Mouse (Mus musculus) midbrain, embryonic 13.5 days (tissue): ENCODE measurements at regions not wholly inside any gene's neighbourhood (a gene's known extent, or its start where the extent isn't known, plus 50 kb on each side); places are given as distances from the start of the nearest gene placed in this dataset.
"Not testable (repeated sequence)": the region's sequence is repeated elsewhere in the genome, so short reads cannot be mapped to it uniquely, and the experiment has no call there.

ENCODE experiments used
- ATAC-seq: fragments of 200-750 bp; cut with Nextera tagmentation; 2 replicates; pipeline ENCODE4 v1.8.0; 2017; ENCODE audit warnings: mild to moderate bottlenecking, moderate TSS enrichment, moderate library complexity
- H3K27ac ChIP-seq: fragments of 300-500 bp; sonication (generic); 2 replicates; pipeline ENCODE4 v1.5.1; 2015; ENCODE audit warnings: inconsistent platforms, mild to moderate bottlenecking, moderate library complexity
- H3K27me3 ChIP-seq: fragments of 300-500 bp; sonication (generic); 2 replicates; pipeline ENCODE4 v1.6.1; 2015; ENCODE audit warnings: mild to moderate bottlenecking, inconsistent platforms
- H3K36me3 ChIP-seq: fragments of 300-500 bp; sonication (generic); 2 replicates; pipeline ENCODE4 v1.6.1; 2015; ENCODE audit warnings: mild to moderate bottlenecking, inconsistent platforms
- H3K4me1 ChIP-seq: fragments of 300-500 bp; sonication (generic); replicated peaks from 2 replicates; pipeline ENCODE4 v1.6.1; 2015; ENCODE audit warnings: inconsistent platforms
- H3K4me2 ChIP-seq: fragments of 300-500 bp; sonication (generic); replicated peaks from 2 replicates; pipeline ENCODE4 v1.6.1; 2015; ENCODE audit warnings: moderate library complexity, mild to moderate bottlenecking, inconsistent platforms
- H3K4me3 ChIP-seq: fragments of 300-500 bp; sonication (generic); replicated peaks from 2 replicates; pipeline ENCODE4 v1.5.1; 2015; ENCODE audit warnings: mild to moderate bottlenecking, inconsistent platforms
- H3K9ac ChIP-seq: fragments of 300-500 bp; sonication (generic); replicated peaks from 2 replicates; pipeline ENCODE4 v1.6.1; 2015; ENCODE audit warnings: mild to moderate bottlenecking, inconsistent platforms
- H3K9me3 ChIP-seq: fragments of 300-500 bp; sonication (generic); 2 replicates; pipeline ENCODE4 v1.6.1; 2016; ENCODE audit warnings: mild to moderate bottlenecking, inconsistent platforms
- WGBS: fragments of 180-500 bp; shearing (Covaris S2); methylation state at CpG from one replicate; pipeline ENCODE4 v1.1.7; 2015; 5-methylcytosine and 5-hydroxymethylcytosine counted together

DNA sequence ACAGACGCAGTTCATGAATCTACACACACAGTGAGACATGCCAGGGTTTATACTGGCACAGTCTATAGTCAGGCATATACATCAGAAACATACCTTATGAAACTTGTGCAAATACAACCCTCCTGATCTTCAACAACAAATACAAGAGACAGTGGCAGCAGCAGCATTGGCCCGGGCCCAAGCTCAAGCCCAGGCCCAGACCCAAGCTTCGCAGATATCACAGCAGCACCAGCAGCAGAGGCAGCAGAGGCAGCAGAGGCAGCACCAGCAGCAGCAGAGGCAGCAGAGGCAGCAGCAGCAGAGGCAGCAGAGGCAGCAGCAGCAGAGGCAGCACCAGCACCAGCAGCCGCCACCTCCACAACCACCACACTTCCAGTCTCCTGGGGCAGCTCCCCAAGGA lies 80.0 kb downstream of the Samd9l start:
- no peak for ATAC-seq
- Histone ChIP-seq H3K27ac (no peak overlapping the region), H3K4me3 (no peak overlapping the region), H3K27me3 (no peaks in the 10 kb centered on the region), H3K4me1 (no peaks in the 10 kb centered on the region), H3K9ac (no peak overlapping the region), H3K4me2 (no peak overlapping the region), H3K36me3 (no peaks in the 10 kb centered on the region), H3K9me3 (no peaks in the 10 kb centered on the region)
- 92% methylated on average over 4 of the region's 4 CpGs for WGBS

DNA sequence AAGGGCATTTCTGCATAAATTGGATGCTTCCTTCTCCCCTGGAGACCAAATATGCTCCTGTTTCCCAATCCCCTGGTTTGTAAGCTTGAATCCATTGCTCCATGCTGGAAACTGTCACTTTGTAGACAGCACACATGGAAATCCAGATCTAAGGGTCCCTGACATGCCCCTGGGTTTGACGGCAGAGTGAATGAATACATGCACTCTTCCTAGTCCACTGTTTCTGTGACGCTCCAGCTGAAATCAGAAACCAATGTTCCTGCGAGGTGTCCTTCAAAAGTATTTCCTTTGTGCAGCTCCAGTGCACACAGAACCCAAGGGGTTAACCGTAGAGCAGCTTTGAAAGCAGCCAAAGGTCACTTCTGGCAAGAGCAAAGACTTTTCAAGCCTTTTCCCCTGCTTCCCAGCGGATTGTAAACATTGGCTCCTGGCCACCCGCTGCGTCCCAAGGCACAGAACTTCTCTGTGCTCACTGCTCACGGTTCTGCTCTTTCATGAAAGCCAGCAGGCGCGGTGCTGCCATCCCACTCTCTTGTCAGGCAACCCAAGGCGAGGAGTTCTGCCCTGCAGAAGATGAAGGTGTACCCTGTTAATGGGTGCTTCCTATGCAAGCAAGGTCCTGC lies 91.7 kb downstream of the Samd9l start:
- H3K9ac ChIP-seq, H3K9me3 ChIP-seq, H3K4me1 ChIP-seq, H3K27ac ChIP-seq, H3K36me3 ChIP-seq, H3K27me3 ChIP-seq: not testable (repeated sequence)
- ATAC-seq: peak; percentile 83
- WGBS: 1% methylated on average over 11 of the region's 11 CpGs
- peak overlapping the region; percentile 9 for H3K4me3 ChIP-seq
- peak overlapping the region; percentile 37 for H3K4me2 ChIP-seq

DNA sequence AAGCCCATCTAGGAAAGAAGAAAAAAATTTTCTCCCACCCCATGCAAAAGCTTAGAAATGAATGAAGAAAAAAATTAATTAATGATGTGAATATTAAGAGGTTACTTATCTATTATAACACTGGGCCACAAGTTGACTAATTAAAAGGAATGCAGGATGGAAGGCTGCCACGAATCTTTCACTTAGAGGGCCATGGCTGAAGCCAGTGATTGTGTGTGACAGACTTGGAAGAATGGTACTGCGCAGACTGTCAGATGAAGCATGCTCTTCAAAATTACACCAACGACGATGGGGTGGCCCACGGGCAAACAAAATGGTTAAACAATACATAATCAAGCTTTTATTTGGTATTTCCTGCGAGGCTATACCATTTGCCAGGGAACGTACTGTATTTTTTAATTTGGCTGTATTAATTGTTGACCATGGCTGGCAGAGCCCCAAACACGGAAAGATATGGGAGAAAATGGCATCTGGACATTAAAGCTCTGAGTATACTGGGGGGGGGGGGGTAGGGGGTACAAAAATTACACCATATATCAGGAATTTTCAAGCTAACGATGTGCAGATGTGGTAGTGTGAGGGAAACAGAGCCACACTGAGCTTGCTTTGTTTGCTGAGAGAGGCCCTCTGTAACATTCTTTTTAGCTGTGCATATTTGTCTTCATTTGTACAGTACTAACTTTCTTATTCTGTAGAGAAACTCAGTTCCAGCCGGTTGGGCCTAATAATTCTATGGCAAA lies 94.3 kb downstream of the Samd9l start:
- ATAC-seq: not testable (repeated sequence)

GRCm38 (mm10) chr6:3293316-3293715 lies 106.1 kb downstream of the Samd9l start:
- not testable (repeated sequence) for H3K9ac ChIP-seq, H3K9me3 ChIP-seq, H3K27ac ChIP-seq, H3K4me1 ChIP-seq, H3K4me2 ChIP-seq, H3K36me3 ChIP-seq, H3K4me3 ChIP-seq, ATAC-seq, H3K27me3 ChIP-seq
- WGBS: 91% methylated on average over 8 of the region's 8 CpGs

More for the DNA sequence above, 94.3 kb downstream of the Samd9l start:
- H3K9me3 ChIP-seq, H3K4me2 ChIP-seq, H3K27ac ChIP-seq, H3K9ac ChIP-seq, H3K27me3 ChIP-seq, H3K4me3 ChIP-seq, H3K4me1 ChIP-seq, H3K36me3 ChIP-seq: not testable (repeated sequence)
- WGBS: 74% methylated on average over 10 of the region's 10 CpGs

GRCm38 (mm10) chr6:3291983-3292382 lies 107.4 kb downstream of the Samd9l start:
- H3K4me1 ChIP-seq, H3K4me2 ChIP-seq, H3K36me3 ChIP-seq, H3K4me3 ChIP-seq, ATAC-seq, H3K27ac ChIP-seq, H3K9ac ChIP-seq, H3K9me3 ChIP-seq, H3K27me3 ChIP-seq: not testable (repeated sequence)
- WGBS: 94% methylated on average over 6 of the region's 6 CpGs

- H3K9ac ChIP-seq, H3K4me2 ChIP-seq, ATAC-seq, H3K27me3 ChIP-seq, H3K36me3 ChIP-seq, H3K9me3 ChIP-seq, H3K4me1 ChIP-seq, H3K4me3 ChIP-seq, H3K27ac ChIP-seq: not testable (repeated sequence)
- WGBS: 71% methylated on average over 4 of the region's 4 CpGs
These were observed 130.6 kb downstream of the Samd9l start for GRCm38 (mm10) chr6:3268726-3269125.

- H3K4me2 ChIP-seq, H3K4me1 ChIP-seq, H3K36me3 ChIP-seq, ATAC-seq, H3K9me3 ChIP-seq, H3K4me3 ChIP-seq, H3K27me3 ChIP-seq, H3K27ac ChIP-seq, H3K9ac ChIP-seq: not testable (repeated sequence)
- 68% methylated on average over 1 of the region's 1 CpGs for WGBS
These were observed 133.9 kb downstream of the Samd9l start for GRCm38 (mm10) chr6:3265477-3265876.
